Mouse (Mus musculus) cerebellum, adult 8-10 months (tissue): ENCODE measurements around the gene Caln1.
A peak's percentile ranks its signal among the peaks of the same experiment; 100 is the strongest.

Experiments
- DNase-seq: peaks from one replicate; pipeline ENCODE4 v3.0.0; 2022

The Caln1 gene

DNA sequence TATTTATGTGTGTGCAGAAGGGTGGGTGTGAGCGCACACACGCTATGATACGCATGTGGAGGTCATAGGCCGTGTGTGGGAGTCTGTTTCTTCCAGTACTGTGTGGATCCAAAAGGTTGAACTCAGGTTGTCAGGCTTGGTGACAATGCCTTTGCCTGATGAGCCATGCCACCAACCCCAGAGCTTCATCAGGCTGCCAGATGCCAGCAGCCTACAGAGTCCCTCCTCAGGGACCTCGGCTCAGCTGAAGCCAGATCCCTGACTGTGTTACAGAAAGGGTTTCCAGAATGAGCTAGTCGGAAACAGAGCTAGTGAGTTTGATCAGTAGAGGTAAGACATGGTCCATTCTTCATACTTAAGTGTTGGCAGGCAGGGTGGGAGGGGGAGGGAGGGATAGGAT is 25.9 kb downstream of the Caln1 start:
- DNase-seq = no peak

DNA sequence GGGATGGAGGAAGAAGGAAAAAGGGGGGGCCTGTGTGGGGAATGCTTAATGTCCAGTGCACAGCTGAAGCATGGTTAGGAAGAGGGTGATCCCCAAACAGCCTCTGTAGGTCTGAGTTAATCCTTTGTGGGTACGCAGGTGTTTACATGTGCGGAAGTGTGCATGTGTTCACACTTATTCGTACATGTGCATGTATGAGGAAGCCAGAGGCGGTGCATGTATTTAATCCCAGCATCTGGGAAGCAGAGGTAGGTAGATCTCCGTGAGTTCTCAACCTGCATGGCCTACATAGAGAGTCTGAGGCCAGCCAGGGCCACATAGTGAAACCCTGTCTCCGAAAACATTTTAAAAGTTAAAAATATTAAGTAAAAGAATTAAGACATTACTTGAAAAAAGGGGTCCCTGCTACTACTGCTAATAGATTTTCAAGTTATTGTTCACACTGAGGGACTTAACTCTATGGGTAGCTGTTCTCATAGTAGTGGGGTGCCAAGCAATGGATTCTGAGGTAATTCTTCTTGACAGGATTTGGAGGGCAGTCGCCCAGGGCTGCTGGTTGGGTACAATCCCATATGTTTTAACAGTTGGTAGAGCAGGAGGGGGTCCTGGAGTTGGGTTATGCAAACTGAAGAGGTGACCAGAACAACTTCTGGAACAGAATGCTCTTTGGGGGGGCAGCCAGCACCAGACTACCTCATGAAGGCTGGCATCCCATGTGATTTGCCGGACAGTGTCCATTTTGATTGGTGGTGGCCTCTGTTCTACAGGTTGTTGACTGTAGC is 31.1 kb downstream of the Caln1 start:
- DNase-seq = peak; percentile 98

GRCm38 (mm10) chr5:130405201-130405600 is 35.9 kb downstream of the Caln1 start:
- DNase-seq = peak; percentile 76

GRCm38 (mm10) chr5:130409706-130410105 is 40.5 kb downstream of the Caln1 start:
- DNase-seq = no peak

DNA sequence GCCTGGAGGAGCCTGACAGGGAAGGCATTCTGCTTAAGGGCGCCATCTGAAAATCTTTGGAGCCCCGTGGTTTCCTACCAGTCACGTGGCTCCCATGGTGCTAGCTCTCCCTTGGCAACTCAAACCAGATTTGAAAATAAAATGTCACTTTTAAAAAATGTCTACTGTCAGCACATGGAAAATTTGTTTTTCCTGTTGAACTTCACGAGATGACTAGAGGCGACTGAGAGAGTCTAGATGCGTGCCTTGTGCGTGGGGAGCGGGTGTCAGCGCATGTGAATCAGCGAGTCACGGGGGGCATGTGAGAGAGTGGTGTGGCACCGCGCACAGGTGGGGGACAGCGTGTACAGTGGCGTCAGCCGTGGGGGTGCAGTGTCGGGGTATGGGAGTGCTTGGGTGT is 42.3 kb downstream of the Caln1 start:
- DNase-seq = no peak

DNA sequence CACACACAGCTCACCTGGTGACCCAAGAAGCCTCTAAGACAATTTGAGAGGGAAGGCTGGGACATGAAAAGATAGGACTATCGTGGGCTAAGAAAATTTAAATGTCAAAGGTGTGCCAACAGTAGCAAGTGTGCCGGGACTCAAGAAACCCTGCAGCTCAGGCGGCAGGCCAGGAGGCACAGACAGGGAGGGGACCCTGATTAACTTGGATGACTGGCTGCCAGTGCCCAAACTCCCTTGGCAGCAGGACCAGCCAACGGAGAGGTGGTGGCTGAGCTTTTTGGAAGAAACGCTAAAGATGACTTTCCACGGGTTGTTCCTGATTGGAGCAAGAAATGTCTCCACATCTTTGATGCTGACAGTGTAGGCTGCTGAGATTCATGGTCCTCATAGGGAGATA is 78.2 kb downstream of the Caln1 start:
- DNase-seq = peak; percentile 38

DNA sequence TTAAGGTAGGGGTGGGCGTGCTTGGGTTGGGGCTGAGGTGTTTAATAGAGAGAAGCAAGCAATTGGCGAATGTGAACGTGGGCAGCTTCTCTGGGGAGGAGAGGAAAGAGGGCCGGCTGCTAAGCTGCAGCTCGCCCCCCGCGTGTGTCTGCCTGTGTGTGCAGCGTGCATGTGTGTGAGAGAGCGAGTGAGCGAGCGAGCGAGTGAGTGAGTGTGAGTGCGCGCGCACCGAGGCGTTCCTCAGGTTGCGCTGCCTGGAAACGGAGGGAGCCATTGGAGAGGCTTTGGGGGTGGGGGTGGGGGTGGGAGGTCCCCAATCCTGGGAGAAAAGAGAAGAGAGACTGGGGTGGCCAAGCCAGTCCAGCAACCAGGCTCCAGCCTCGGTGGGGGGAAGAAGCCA is 79.2 kb downstream of the Caln1 start:
- DNase-seq = no peak

GRCm38 (mm10) chr5:130448931-130449856 is 79.9 kb downstream of the Caln1 start:
- peak; percentile 65 for DNase-seq

DNA sequence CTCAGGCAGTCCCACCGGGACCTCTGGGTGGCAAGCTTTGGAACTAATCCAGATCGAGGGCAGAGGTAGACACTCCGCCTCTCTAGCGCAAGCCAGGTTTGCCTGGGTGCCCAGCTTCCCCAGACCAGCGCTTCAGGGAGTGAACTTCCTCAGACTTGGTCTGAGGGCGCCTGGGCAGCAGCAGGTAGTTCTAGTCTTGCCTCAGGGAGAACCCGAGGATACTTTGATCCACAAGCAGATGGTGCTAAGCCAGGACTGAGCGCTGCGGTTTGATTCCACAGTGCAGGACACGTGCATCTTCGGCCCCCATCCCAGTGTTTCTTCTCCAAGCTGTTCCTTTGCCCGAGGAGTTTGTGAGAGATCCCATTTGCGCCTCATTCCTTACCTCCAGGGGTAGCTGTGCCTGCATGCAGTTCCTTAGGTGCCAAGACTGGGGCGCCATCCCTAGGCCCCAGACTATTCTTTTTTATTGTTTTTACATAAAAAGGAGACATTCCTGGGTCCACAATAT is 80.8 kb downstream of the Caln1 start:
- DNase-seq = peak; percentile 49

- peak; percentile 60 for DNase-seq
Measured at GRCm38 (mm10) chr5:130458076-130458475, 88.8 kb downstream of the Caln1 start.

- no peak for DNase-seq
Measured at GRCm38 (mm10) chr5:130472209-130472608, 103.0 kb downstream of the Caln1 start.

GRCm38 (mm10) chr5:130474876-130475275 is 105.6 kb downstream of the Caln1 start:
- DNase-seq = peak; percentile 80

- no peak for DNase-seq
Measured at GRCm38 (mm10) chr5:130476741-130477140, 107.5 kb downstream of the Caln1 start.

- DNase-seq = no peak
Measured at GRCm38 (mm10) chr5:130480290-130480689, 111.0 kb downstream of the Caln1 start.

GRCm38 (mm10) chr5:130491471-130491870 is 122.2 kb downstream of the Caln1 start:
- no peak for DNase-seq

DNA sequence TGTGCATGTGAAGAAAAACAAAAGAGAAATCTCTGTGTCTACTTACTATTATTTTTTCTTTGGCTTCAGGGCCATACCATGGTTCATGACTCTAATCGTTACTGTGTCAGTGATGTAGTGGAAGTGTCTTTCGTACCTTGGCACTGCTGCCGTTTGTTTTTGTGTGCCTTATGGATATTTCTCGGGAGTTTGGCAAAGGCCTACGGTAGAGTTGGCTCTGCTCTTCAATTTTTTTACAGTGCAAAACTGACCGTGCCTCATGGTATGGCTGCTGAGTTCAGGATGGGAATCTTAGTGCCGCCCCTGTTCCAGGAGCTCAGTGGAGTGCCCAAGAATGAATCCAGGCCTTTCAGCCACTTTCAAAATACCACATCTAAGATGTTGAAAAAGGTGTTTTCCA is 123.0 kb downstream of the Caln1 start:
- DNase-seq = no peak

GRCm38 (mm10) chr5:130502541-130502940 is 133.3 kb downstream of the Caln1 start:
- DNase-seq = no peak

DNA sequence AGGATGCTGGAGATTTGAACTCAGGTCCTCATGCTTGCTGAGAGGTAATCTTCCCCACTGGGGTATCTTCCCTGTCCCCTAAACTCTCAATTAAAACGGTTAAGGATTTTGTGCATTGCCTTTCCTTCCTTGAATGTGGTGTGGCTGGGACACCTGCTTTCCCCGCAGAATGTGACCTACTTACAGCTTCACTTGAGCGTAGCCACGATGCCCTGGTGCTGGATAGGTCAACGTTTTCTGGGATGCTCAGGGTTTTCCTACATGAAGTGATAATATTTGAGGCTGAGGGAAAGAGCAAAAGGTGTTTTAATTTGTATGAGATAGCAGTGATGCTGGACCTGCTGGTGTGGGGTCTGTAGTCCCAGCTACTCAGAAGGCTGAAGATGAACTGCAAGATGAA is 135.6 kb downstream of the Caln1 start:
- peak; percentile 40 for DNase-seq

DNA sequence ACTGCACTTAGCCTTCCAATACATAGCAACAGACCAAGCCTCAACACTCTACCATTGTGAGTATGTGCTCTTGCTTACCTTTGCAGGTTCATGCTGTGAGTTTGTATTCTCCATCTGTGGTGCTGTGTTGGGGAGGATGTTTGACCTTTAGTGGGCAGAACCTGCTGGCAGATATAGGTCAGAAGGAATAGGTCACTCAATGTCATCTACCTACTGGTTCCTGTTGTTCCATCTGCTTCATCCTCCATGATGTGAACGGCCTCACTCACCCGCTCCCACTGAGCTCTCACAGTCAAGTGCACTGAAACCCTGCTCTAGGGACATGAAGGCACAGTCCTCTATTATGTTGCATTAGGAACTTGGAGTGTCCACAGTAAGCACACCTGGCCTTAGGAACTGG is 141.3 kb downstream of the Caln1 start:
- DNase-seq = no peak

DNA sequence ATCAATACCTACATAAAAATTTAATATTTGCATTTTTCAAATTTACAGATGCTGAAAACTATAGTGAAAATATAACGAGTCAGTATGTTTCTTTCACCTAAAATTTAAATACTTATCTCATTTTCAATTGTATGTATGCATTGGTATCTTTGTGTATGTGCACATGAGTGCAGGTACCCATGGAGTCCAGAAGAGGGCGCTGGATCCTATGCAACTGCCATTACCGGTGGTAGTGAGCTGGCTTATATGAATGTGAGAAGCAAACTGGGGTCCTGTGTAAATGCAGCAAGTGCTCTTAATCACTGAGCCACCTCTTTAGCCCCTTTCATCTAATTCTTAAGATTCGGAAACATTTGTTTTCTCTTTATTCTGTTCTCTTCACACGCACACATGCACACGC is 146.1 kb downstream of the Caln1 start:
- DNase-seq = no peak

- DNase-seq = no peak
Measured at GRCm38 (mm10) chr5:130520527-130520926, 151.3 kb downstream of the Caln1 start.

- no peak for DNase-seq
Measured at GRCm38 (mm10) chr5:130527416-130527815, 158.2 kb downstream of the Caln1 start.

GRCm38 (mm10) chr5:130547496-130547895 is 178.2 kb downstream of the Caln1 start:
- DNase-seq = no peak

DNA sequence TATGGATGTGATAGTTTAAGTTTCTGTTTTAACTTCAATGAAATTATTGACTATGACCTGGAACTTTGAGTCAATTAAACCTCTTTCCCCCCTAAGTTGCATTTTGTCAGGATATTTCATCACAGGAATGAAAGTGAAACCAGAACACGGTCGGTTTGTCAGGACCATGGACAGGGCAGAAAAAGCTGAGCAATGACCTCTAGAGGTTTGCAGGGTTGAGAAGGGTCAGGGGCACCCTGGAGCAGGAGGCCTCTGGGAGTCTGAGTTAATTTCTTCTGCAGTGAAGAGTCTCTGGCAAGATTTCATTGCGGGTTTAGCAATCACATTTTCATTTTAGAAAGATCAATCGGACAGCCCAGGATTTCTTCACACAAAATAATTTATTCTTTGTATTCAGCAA is 184.7 kb downstream of the Caln1 start:
- no peak for DNase-seq
